Comparison of ENCODE assay signal across 9 mouse cellular contexts in the genomic region with DNA sequence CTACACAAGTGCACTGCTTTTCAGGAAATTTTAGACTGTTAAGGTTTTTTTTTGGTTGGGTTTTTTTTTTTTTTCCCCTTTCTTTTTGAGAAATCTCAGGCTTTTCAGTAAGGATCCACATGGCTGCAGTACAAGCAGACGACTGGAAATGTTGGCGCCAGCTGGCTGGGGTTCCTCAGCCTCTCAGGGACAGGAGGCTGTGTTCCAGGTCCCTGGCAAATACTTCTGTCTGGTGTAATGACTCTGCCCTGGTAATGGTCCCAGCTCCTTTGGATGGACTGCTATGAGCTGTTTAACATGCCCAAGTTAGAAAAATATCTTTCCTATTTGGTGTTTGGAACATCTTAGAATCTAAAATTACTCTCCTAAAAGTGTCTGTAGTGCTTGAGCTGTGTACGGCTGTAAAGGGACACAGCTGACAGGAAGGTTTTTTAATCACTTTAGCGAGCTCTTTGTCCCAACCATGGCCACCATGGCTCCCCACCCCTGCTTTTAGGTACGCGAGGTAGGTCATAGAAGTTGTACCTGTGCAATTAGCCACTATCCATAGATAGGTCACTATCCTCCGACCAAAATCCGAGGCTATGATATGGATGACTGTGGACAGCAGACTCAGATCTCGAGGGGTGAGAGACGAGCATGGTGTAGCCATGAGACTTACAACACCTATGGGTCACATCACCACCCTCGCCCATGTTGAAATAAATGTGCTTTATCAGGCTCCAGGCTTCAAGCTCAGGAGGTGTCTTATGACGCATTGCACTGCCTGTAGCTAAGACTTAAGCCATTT. TPM values are rescaled to one million over a fixed set of nuclear protein-coding genes. Genes with fewer than 3 reads are reported as not detected.
DNase-seq lines count a peak whose midpoint lies in the region; ATAC-seq and TF ChIP-seq lines count a peak whose summit lies in the region.
"Had no signal": no experiment of that assay in that cellular context is flagged by ENCODE, and none has a peak within 500 bp of the region (broad histone marks: within the 10 kb centered on the region; RNA-seq: fewer than 3 reads in every experiment).

No protein-coding gene starts in this region.

- peak overlapping the region; percentile 72 for H3K4me2 ChIP-seq in liver, postnatal 0 days (ENCODE audit: low read depth, low read length)
- H3K4me2 ChIP-seq in liver, embryonic 11.5 days = no peak overlapping the region
- peak overlapping the region; percentile 67 for H3K4me2 ChIP-seq in heart, embryonic 13.5 days

- no peaks in the 10 kb centered on the region for H3K27me3 ChIP-seq in liver, postnatal 0 days (ENCODE audit: insufficient read depth, low read length)
- peaks cover 8% of the 10 kb centered on the region; the same call in 1 of the 2 replicates for H3K27me3 ChIP-seq in liver, embryonic 11.5 days (replicated peaks; ENCODE audit: control insufficient read depth, insufficient read depth, low read length)
- no peaks in the 10 kb centered on the region for H3K27me3 ChIP-seq in heart, embryonic 13.5 days (replicated peaks)

- peaks cover 6% of the 10 kb centered on the region for H3K4me1 ChIP-seq in liver, postnatal 0 days (ENCODE audit: insufficient read depth)
- H3K4me1 ChIP-seq in liver, embryonic 11.5 days (replicated peaks; ENCODE audit: control insufficient read depth, insufficient read depth, low read length) = peaks cover 9% of the 10 kb centered on the region; the same call in 1 of the 2 replicates
- H3K4me1 ChIP-seq in heart, embryonic 13.5 days = peaks cover 27% of the 10 kb centered on the region

- intact Hi-C loops in left cerebral cortex, postnatal 25 days (cut with DNase I) = no loop called here

- 72% methylated on average over 12 of the region's 12 CpGs for WGBS in liver, postnatal 0 days (ENCODE audit: insufficient replicate concordance)
- WGBS in liver, embryonic 11.5 days = 83% methylated on average over 12 of the region's 12 CpGs
- 53% methylated on average over 12 of the region's 12 CpGs for WGBS in heart, embryonic 13.5 days

- H3K4me3 ChIP-seq in liver, postnatal 0 days (ENCODE audit: low read depth, low read length) = peak overlapping the region; percentile 48; the same call in 1 of the 2 replicates
- H3K4me3 ChIP-seq in liver, embryonic 11.5 days (ENCODE audit: low read depth, low read length) = no peak overlapping the region
- H3K4me3 ChIP-seq in heart, embryonic 13.5 days = no peak overlapping the region; the same call in 1 of the 2 replicates

- no peak for TF ChIP-seq EP300 in liver, postnatal 0 days (IDR thresholded peaks at IDR 0.05; ENCODE audit: low read depth)

- no peaks in the 10 kb centered on the region for H3K9me3 ChIP-seq in liver, postnatal 0 days (ENCODE audit: low read length)
- no peaks in the 10 kb centered on the region for H3K9me3 ChIP-seq in liver, embryonic 11.5 days (ENCODE audit: control insufficient read depth, low read length)
- H3K9me3 ChIP-seq in heart, embryonic 13.5 days = no peaks in the 10 kb centered on the region
- H3K9me3 ChIP-seq: liver, embryonic 15.5 days had no signal

- no peak overlapping the region for H3K9ac ChIP-seq in liver, postnatal 0 days (replicated peaks)
- no peak overlapping the region for H3K9ac ChIP-seq in liver, embryonic 11.5 days (ENCODE audit: low read depth, low read length)
- H3K9ac ChIP-seq in heart, embryonic 13.5 days = peak overlapping the region; percentile 69; the same call in 1 of the 2 replicates
- H3K9ac ChIP-seq: liver, embryonic 15.5 days had no signal

- no peak for TF ChIP-seq CTCF in liver, postnatal 0 days (IDR thresholded peaks at IDR 0.05; ENCODE audit: low read depth)

- no peak for ATAC-seq in liver, postnatal 0 days
- ATAC-seq in liver, embryonic 11.5 days (replicated peaks; ENCODE audit: low FRiP score) = no peak
- ATAC-seq in heart, embryonic 13.5 days (ENCODE audit: extremely low read depth, insufficient number of reproducible peaks, low FRiP score, low TSS enrichment) = no peak

- H3K27ac ChIP-seq in liver, postnatal 0 days (ENCODE audit: low read depth) = peak overlapping the region; percentile 89
- no peak overlapping the region for H3K27ac ChIP-seq in liver, embryonic 11.5 days (ENCODE audit: low read depth, low read length)
- peak overlapping the region; percentile 29; the same call in 1 of the 2 replicates for H3K27ac ChIP-seq in heart, embryonic 13.5 days (replicated peaks)

- DNase-seq in liver, postnatal 0 days = no peak
- no peak for DNase-seq in liver, embryonic 11.5 days (ENCODE audit: low spot score)
- DNase-seq in frontal cortex, postnatal 10 days (ENCODE audit: low spot score in 2 of 2) = peak; percentile 42 to 48
- DNase-seq in left cerebral cortex, postnatal 25 days (ENCODE audit: low spot score in 2 of 2) = peak; percentile 48 to 67
- DNase-seq in testis, postnatal 10 days (ENCODE audit: low spot score) = peak; percentile 51
- DNase-seq in kidney, adult 9 months = no peak
- DNase-seq in kidney, adult 18-20 months = no peak

- no peaks in the 10 kb centered on the region for H3K36me3 ChIP-seq in liver, postnatal 0 days (replicated peaks; ENCODE audit: insufficient read depth, low read length)
- H3K36me3 ChIP-seq in liver, embryonic 11.5 days (ENCODE audit: control insufficient read depth, insufficient read depth, low read length) = no peaks in the 10 kb centered on the region
- no peaks in the 10 kb centered on the region for H3K36me3 ChIP-seq in heart, embryonic 13.5 days
- H3K36me3 ChIP-seq: liver, embryonic 15.5 days had no signal

RNA-seq across cellular contexts. Expression of gene Lbr, which starts 8.9 kb away (rescaled TPM):
- polyA plus RNA-seq in liver, postnatal 0 days (2015; fragmentation: Nextera tagmentation; extraction: Ambion mirVana) = 107 and 119 TPM in 2 replicates
- polyA plus RNA-seq in liver, embryonic 11.5 days (2014; fragmentation: Nextera tagmentation; extraction: Ambion mirVana) = 229 and 276 TPM in 2 replicates
- 62.2 and 73.4 TPM in 2 replicates for polyA plus RNA-seq in heart, embryonic 13.5 days (2015; fragmentation: Nextera tagmentation; extraction: Ambion mirVana)
- 10 to 100 TPM; 12.7 to 12.9 TPM for total RNA-seq in left cerebral cortex, postnatal 25 days (2021)

Comparison
In these comparisons a context has a peak if more than half of its experiments do, and no peak if none do; other contexts are left out.
1. DNase-seq: peak in frontal cortex, postnatal 10 days (2 of 2), left cerebral cortex, postnatal 25 days (2 of 2) and testis, postnatal 10 days (single experiment); none in liver, postnatal 0 days (single experiment), liver, embryonic 11.5 days (single experiment), kidney, adult 9 months (single experiment) and kidney, adult 18-20 months (single experiment).